Mouse (Mus musculus) layer of hippocampus, adult 18-20 months (tissue): ENCODE data around the gene Iars. TPM values are rescaled to one million over a fixed set of nuclear protein-coding genes. Genes with fewer than 3 reads are reported as not detected.
"Not testable (repeated sequence)": the region's sequence is repeated elsewhere in the genome, so short reads cannot be mapped to it uniquely, and the experiment has no call there.

Experiments
- DNase-seq, 2 experiments: peaks; one replicate each; pipeline ENCODE4 v3.0.0; 2022; ENCODE audit warnings: low spot score in 2 of 2
- total RNA-seq, 2 experiments: library from RNA; stranded (reverse); gene quantifications; 2 replicates each; pipeline ENCODE4 v1.2.3; 2021

The Iars gene
- total RNA-seq, 2 experiments from 2014 or later = 56.8 to 61.2 TPM

DNA sequence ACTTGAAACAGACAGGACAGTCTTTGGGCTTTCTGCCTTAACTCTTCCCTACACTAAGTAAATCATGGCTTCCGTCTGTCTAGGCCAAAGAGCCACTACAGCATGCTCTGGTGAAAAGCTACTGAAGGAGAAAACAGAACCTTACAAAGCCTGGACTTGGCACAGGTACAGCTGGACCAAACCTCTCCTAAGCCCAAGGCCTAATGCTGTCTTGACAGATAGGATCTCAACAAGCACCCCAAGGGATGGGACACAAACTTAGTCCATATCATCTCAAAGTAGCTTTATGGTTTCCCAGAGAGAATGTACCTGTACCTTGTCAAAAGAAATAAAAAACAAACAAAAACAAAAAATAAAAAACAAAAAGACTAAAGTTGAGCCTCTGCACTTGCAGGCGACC lies 54.5 kb downstream of the Iars start:
- no peak for DNase-seq

- no peak for DNase-seq
These were observed 56.1 kb downstream of the Iars start for GRCm38 (mm10) chr13:49738011-49738410.

DNA sequence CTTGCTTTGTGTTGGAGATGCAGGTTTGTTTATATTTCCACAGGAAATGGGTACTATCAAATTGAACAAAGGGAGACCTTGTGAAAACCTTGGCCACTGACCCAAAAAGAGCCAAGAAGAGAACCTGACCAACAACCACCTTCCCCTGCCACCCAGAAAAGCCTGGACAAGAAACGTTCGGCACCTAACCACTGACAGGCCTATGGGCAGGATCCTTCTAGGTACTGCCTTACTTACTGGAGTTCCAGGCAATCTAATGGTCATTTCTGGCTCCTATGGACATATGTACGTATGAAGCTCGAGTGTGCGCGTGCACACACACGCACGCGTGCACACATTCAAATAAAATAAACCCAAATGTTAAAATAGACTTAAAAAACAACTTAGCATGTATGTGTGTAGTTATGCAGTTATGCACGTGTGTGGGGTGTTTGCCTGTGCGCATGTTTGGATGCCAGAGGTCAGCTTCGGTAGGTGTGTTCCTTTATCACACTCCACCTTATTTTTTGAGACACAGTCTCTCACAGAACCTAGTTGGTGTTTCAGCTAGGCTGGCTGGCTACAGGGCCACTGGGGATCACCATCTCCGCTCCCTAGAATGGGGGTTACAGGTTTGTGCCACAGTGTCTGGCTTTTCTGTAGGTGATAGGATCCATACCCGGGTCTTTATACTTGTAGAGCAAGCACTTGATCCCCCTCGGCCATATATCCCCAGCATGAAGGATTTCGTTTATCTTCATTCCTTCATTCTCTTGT lies 59.6 kb downstream of the Iars start:
- DNase-seq = no peak

- DNase-seq = no peak
These were observed 74.7 kb downstream of the Iars start for GRCm38 (mm10) chr13:49756591-49756990.

DNA sequence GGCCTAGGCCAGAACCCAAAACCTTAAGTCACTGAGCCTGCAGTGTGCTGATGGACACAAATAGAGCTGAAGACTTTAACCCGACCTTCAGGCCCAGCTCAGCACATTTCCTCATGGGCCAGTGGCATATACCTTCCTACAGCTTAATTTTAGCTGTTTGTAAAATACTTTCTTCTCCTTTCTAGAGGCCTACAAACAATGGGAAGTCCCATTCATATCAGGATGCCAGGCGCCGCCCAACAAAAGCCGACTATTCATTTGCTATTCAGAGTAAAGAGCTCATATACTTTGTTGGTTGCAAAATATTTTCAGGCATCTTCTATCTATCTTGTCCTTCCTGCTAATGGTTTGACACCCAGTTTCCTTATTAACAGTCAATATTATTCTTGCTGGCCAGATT lies 76.1 kb downstream of the Iars start:
- no peak for DNase-seq

- no peak for DNase-seq
These were observed 78.8 kb downstream of the Iars start for GRCm38 (mm10) chr13:49760675-49761074.

- no peak for DNase-seq
These were observed 80.3 kb downstream of the Iars start for GRCm38 (mm10) chr13:49762208-49762607.

- no peak for DNase-seq
These were observed 83.4 kb downstream of the Iars start for GRCm38 (mm10) chr13:49765306-49765705.

- no peak for DNase-seq
These were observed 84.4 kb downstream of the Iars start for GRCm38 (mm10) chr13:49766269-49766668.

DNA sequence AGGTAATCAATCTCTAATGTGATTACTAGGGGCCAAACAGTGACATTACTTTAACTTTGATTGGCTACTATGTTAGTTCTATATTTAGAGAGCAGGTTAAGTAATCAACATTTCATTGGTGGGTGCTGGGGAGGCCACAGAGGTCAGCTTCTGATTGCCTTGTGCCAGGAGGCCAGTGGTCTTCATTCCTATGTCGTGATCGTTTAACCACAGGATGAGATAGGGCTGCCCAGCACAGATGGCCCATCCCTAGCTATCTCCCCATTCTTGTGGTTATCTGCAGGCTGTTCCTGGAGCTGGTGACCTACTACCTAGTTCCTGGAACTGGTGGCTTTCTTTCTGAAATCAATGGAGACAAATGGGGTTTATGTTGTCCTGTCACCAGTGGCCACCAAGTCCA lies 86.1 kb downstream of the Iars start:
- no peak for DNase-seq

DNA sequence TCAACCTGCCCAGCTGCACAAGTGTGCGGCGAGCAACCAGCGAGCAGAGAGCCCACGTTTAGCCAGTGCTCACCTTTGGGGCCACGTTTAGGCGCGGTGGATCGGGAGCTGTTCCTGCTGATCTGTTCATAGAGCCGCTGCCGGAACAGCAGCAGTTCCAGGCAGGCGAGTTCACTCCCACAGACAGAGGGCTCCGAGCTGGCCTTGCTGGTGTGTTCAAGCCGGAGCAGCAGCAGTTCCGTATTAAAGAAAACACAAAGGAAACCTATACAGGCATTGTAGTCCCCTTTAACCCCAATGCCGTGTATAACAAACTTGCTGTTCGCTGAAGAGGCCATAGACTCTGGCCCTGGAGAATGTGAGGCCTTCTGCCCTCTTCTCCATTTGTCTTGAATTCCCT lies 87.2 kb downstream of the Iars start:
- DNase-seq = no peak

DNA sequence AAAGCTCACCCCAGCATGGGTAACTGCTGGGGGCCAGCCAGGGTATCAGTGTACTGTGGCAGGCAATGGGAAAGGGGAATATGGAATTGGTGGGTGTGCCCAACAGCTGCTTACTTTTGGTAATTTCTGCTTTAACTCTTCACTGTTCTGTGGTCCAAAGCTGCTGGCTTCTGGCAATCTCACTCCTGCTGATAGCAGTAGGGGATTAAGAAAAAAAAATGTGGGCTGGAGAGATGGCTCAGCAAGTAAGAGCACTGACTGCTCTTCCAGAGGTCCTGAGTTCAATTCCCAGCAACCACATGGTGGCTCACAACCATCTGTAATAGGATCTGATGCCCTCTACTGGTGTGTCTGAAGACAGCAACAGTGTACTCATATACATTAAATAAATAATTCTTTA lies 89.6 kb downstream of the Iars start:
- DNase-seq = not testable (repeated sequence)

Other genes starting within 250 kb of the Iars start
- 1 to 10 TPM; 1.4 to 1.5 TPM for gene Tes3-ps, start 188.8 kb upstream of the Iars start, total RNA-seq
- 1 to 10 TPM; 6.5 to 8.0 TPM for gene Ecm2, start 177.3 kb upstream of the Iars start, total RNA-seq
- under 1 TPM; 0.62 to 0.91 TPM for gene Aspn, start 137.7 kb upstream of the Iars start, total RNA-seq
- gene Omd, start 99.6 kb upstream of the Iars start, total RNA-seq = under 1 TPM; 0.28 to 0.42 TPM
- gene Ogn, start 74.1 kb upstream of the Iars start, total RNA-seq = 1 to 10 TPM; 5.9 to 6.5 TPM
- gene Cenpp, start 29.3 kb upstream of the Iars start, total RNA-seq = 1 to 10 TPM in 1 of 2 experiments, under 1 TPM in 1; 0.52 to 1.3 TPM
- 10 to 100 TPM; 24.1 to 28.8 TPM for gene Nol8, start 29.0 kb upstream of the Iars start, total RNA-seq
- gene Gm30302, start 116.9 kb downstream of the Iars start, total RNA-seq = not detected